Mouse (Mus musculus) kidney, adult 2 months (tissue): ENCODE results near the gene Gm2016. TPM values are rescaled to one million over a fixed set of nuclear protein-coding genes. Genes with fewer than 3 reads are reported as not detected.
"Not testable (repeated sequence)": the region's sequence is repeated elsewhere in the genome, so short reads cannot be mapped to it uniquely, and the experiment has no call there.

ENCODE experiments used
- DNase-seq: peaks from one replicate; pipeline ENCODE4 v3.0.0; 2021
- H3K27ac ChIP-seq: fragments of 200-500 bp; 2 replicates; pipeline ENCODE4 v1.5.1; 2012; ENCODE audit warnings: low read depth, low read length, control low read depth, inconsistent platforms; ENCODE audit not compliant: insufficient read depth
- H3K27me3 ChIP-seq: fragments of 200-500 bp; replicated peaks from 2 replicates; pipeline ENCODE4 v1.6.1; 2012; ENCODE audit warnings: mild to moderate bottlenecking, moderate library complexity, low read length, inconsistent platforms; ENCODE audit not compliant: control insufficient read depth, insufficient read depth
- H3K36me3 ChIP-seq: fragments of 200-500 bp; 2 replicates; pipeline ENCODE4 v1.6.1; 2012; ENCODE audit warnings: mild to moderate bottlenecking, moderate library complexity, low read length, inconsistent platforms; ENCODE audit not compliant: control insufficient read depth, insufficient read depth
- H3K4me1 ChIP-seq: fragments of 200-500 bp; 2 replicates; pipeline ENCODE4 v1.6.1; 2011; ENCODE audit warnings: low read length; ENCODE audit not compliant: control insufficient read depth, insufficient read depth
- H3K4me3 ChIP-seq: fragments of 200-500 bp; 2 replicates; pipeline ENCODE4 v1.5.1; 2011; ENCODE audit warnings: mild to moderate bottlenecking, low read depth, low read length, control low read depth; ENCODE audit not compliant: insufficient read depth
- WGBS: fragments of 180-500 bp; shearing (Covaris S2); methylation state at CpG from one replicate; pipeline ENCODE4 v1.1.7; 2018; 5-methylcytosine and 5-hydroxymethylcytosine counted together
- polyA plus RNA-seq: library from polyadenylated mRNA; depleted of rRNA; stranded (reverse); fragments of >200 nt; gene quantifications from 2 replicates; pipeline ENCODE4 v1.2.3, GENCODE M21; 2012; rRNA removed

Gm2016 gene
- polyA plus RNA-seq = not detected in 2 replicates

DNA sequence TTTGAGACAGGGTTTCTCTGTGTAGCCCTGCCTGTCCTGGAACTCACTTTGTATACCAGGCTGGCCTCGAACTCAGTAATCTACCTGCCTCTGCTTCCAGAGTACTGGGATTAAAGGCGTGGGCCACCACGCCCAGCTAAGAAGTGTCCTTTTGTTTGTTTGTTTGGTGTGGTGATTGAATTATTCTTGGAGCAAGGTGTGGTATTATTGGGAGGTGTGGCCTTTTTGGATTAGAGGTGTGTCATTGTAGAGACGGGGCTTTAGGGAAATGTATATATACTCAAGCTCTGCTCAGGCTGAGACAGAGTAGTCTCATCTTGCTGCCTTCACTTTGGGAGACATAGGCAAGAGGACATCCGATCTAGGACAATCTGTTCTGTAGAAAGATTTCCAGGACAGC is at the start of gene Gm2016:
Gene Gm2016, plus strand, starts transcription at position 301 of the 400 bp plus-strand sequence.
- H3K4me3 ChIP-seq, H3K36me3 ChIP-seq, H3K4me1 ChIP-seq, H3K27me3 ChIP-seq, DNase-seq, H3K27ac ChIP-seq: not testable (repeated sequence)
- 85% methylated on average over 5 of the region's 5 CpGs for WGBS

GRCm38 (mm10) chr12:87842239-87842638 is 31.6 kb upstream of the Gm2016 start, which contains the start of gene Gm2001:
Gene Gm2001 (minus strand): TSS chr12:87842339.
- WGBS = 76% methylated on average over 2 of the region's 2 CpGs
- not testable (repeated sequence) for DNase-seq, H3K27me3 ChIP-seq

DNA sequence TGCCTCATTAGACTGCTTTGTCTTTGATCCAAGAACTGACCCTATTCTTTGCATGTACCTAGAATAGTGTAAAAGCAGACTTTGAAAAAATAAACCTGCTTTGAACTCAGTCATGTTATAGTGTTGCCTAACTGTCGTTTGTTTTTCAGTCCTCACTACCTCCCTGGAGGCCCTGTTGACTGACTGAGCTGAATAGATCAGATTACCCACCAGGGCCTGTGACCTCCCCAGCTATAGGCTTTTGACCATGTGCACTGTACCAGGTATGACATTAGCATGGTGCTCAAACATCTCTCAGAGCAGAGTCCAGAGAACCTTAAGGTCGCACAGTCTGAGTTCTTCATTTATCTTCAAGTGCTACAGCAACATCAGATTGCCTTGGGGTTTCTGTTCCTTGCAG is 23.2 kb upstream of the Gm2016 start:
- WGBS = no CpG with 5 or more reads among the region's 2 CpGs
- not testable (repeated sequence) for H3K4me1 ChIP-seq, H3K27me3 ChIP-seq, H3K36me3 ChIP-seq, DNase-seq, H3K27ac ChIP-seq, H3K4me3 ChIP-seq

More at GRCm38 (mm10) chr12:87842239-87842638, 31.6 kb upstream of the Gm2016 start, which contains the start of gene Gm2001:
- not testable (repeated sequence) for H3K27ac ChIP-seq, H3K4me3 ChIP-seq, H3K36me3 ChIP-seq, H3K4me1 ChIP-seq

DNA sequence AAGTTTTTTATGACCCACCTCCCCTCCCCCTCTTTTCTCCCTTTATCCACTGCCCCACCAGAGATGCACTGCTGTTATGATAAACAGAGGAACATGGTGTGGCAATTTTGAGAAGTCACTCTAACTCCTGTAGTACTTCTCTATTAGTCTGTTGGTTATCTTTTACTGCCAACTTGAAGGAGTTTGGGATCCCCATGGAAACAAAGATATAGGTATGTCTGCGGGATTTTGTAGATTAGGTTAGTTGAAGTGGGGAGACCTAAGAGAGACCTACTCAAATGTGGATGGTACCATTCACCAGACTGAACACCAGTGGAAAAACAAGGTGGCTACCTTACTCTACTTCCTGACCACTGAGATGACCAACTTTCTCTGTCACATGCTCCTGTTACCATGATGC is 17.8 kb upstream of the Gm2016 start:
- not testable (repeated sequence) for H3K27ac ChIP-seq, H3K27me3 ChIP-seq, H3K36me3 ChIP-seq, DNase-seq, H3K4me1 ChIP-seq, H3K4me3 ChIP-seq
- 83% methylated on average over 1 of the region's 1 CpGs for WGBS

- not testable (repeated sequence) for H3K4me3 ChIP-seq, H3K36me3 ChIP-seq, DNase-seq, H3K27ac ChIP-seq, H3K27me3 ChIP-seq, H3K4me1 ChIP-seq
- 84% methylated on average over 23 of the region's 23 CpGs for WGBS
These were observed 11.9 kb upstream of the Gm2016 start for GRCm38 (mm10) chr12:87861740-87862692.

DNA sequence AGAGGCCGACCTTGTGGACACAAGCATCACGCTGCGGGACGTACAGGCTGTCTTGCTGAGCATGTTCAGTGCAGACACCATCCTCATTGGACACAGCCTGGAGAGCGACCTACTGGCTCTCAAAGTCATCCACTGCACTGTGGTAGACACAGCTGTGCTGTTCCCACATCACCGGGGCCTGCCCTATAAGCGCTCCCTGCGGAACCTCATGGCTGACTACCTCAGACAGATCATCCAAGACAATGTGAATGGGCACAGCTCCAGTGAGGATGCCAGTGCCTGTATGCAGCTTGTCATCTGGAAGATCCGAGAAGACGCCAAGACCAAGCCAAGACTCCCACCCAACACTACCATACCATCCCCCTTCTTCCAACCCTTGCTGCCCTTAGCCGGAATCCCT is 10.2 kb upstream of the Gm2016 start:
- H3K27ac ChIP-seq, H3K4me3 ChIP-seq, H3K4me1 ChIP-seq, DNase-seq, H3K36me3 ChIP-seq, H3K27me3 ChIP-seq: not testable (repeated sequence)
- WGBS = 95% methylated on average over 10 of the region's 11 CpGs

DNA sequence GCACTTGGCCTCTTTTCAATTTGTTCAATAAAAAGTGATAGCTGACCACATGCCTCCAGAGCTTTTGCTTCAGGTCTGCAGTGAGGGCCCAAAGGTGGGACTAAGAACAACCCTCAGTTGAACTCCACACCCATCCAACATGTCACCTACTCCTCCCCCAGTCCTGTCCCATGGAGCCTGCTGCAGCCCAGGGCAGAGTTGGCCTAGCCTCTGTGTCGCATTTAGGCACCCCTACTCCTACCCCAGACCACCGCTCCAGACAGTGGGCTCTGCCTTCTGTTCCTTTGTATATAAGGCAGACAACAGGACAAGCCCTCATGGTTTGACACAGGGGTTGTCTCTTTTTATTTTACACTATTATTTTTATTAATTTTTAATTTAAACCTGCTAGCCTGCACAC is 9.8 kb upstream of the Gm2016 start:
- DNase-seq, H3K36me3 ChIP-seq, H3K4me3 ChIP-seq, H3K4me1 ChIP-seq, H3K27ac ChIP-seq, H3K27me3 ChIP-seq: not testable (repeated sequence)
- 77% methylated on average over 2 of the region's 2 CpGs for WGBS

GRCm38 (mm10) chr12:87895070-87895469 is 21.2 kb downstream of the Gm2016 start, which contains the start of gene Gm2022:
Gene Gm2022 (plus strand): TSS chr12:87895370.
- 80% methylated on average over 1 of the region's 1 CpGs for WGBS
- not testable (repeated sequence) for DNase-seq, H3K4me3 ChIP-seq, H3K27ac ChIP-seq, H3K36me3 ChIP-seq, H3K4me1 ChIP-seq, H3K27me3 ChIP-seq

GRCm38 (mm10) chr12:87919721-87920120 is 45.8 kb downstream of the Gm2016 start, which contains the start of gene Gm2035:
Gene Gm2035 (minus strand): TSS chr12:87919857.
- H3K27ac ChIP-seq, H3K4me3 ChIP-seq, DNase-seq, H3K4me1 ChIP-seq, H3K27me3 ChIP-seq, H3K36me3 ChIP-seq: not testable (repeated sequence)
- WGBS = 73% methylated on average over 2 of the region's 2 CpGs
